Mouse (Mus musculus) T-cell, adult 2 months (primary cell): ENCODE results near the gene Cypt2.
"Not testable (repeated sequence)": the region's sequence is repeated elsewhere in the genome, so short reads cannot be mapped to it uniquely, and the experiment has no call there.

Source experiments
- DNase-seq: peaks from one replicate; pipeline ENCODE4 v3.0.0; 2022; ENCODE audit warnings: low spot score

The Cypt2 gene

GRCm38 (mm10) chrX:105499472-105499871 lies at the start of gene Cypt2:
Cypt2 (plus strand) TSS chrX:105499772.
- not testable (repeated sequence) for DNase-seq

GRCm38 (mm10) chrX:105546234-105546633 lies 46.7 kb downstream of the Cypt2 start:
- DNase-seq, result no peak
